Mouse (Mus musculus) brain, adult 2 months (tissue): Measurements from ENCODE around the gene Kcnj2.
A peak's percentile ranks its signal among the peaks of the same experiment; 100 is the strongest.

Source experiments
- DNase-seq: peaks from one replicate; pipeline ENCODE4 v3.0.0; 2011; ENCODE audit warnings: low read depth, low spot score

The Kcnj2 gene

DNA sequence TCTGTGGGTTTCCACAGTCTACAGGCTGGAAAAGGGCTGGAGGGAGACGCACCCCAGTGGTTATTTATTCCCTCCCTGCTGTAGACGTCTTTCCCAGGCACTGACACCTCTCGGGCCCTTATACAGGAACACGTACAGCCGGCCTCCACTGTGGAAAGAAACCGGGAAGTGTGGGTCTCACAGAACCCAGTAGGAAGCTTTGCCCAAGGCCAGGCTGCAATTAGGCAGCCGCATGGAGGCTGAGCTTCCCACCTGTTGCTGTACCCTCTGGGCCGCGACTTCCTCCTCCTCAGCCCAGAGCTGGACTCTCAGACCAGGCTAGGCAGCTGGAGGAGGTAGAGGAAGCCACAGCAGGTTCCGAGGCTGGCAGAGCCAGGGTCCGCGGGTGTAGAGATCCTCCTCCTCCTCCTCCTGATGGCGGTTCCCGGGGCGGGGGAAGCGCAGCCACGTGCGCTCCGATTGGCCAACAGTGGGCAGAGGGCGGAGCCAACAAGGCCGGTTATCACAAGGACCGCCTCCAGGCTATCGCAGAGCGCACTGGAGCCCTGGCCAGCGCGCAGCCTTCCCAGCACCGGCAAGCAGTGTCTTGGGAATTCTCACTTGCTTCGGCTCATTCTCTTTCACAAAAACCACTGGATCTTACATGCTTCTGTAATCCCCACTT lies at the start of gene Kcnj2:
Gene Kcnj2 (plus strand): TSS at position 530 of the 664 bp plus-strand sequence.
- DNase-seq, result peak; percentile 96

GRCm38 (mm10) chr11:111016206-111016605 lies 49.8 kb upstream of the Kcnj2 start:
- no peak for DNase-seq

DNA sequence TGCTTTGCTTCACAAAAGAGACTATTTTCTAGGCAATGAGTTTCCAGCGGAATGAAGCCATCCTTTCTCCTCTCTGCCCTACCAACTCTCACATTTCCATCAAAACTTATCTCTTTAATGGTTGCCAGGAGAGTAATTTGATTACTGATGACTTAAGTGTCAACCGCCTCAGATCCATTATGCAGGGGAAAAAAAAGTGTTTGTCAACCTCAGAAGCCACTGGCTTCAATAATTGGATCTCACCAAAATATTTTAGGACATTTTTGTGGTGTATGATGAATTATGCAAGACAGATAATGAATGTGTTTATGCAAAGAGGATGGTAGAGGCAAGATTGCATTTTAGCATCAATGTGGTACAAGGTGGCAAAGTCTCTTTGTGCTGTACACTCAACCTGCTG lies 45.8 kb upstream of the Kcnj2 start:
- DNase-seq, result peak; percentile 4

DNA sequence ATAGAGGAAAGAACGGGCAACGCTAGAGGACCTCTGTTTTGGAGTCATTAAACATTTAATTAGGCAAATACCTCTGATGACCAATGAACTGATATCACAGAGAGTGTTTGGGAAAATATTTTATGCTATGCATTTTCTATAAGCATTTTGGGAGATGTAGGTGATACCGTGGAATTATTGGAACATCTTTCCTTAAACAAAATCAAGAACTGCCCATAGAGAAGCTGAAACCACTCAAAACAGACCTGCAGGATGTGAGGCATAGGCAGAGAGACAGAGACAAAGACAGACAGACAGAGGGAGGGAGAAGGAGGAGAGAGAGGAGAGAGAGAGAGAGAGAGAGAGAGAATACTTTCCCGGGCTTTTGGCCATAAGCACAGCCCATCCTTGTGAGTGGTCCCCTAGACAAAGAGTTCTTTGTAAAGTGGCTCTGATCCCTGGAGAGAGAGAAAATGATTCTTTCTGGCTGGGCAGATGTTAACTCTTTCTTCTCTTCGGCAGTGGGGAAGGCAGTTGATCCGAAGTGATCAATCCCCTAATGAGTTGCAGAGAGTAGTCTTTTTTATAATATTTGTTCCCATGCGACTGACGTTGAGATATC lies 43.2 kb upstream of the Kcnj2 start:
- DNase-seq, result peak; percentile 36

GRCm38 (mm10) chr11:111042175-111042574 lies 23.8 kb upstream of the Kcnj2 start:
- DNase-seq, result peak; percentile 35

DNA sequence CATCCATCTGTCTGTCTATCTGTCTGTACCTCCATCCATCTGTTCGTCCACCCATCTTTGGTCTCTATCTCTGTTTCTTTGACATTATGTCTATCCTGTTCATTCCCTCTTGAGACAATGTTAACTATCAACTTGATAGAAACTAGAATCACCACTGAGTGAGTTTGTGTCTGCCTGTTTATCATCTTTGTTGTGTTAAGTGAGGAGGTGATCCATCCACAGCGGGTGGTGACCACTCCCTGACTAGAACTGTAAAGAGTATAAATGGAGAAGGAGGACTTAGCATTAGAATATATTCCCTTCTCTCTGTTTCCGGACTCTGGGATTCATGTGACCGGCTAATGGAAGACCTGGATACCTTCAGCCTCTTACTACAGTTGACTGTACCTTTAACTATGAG lies 22.7 kb upstream of the Kcnj2 start:
- no peak for DNase-seq

- no peak for DNase-seq
Measured at GRCm38 (mm10) chr11:111054252-111054651, 11.7 kb upstream of the Kcnj2 start.

DNA sequence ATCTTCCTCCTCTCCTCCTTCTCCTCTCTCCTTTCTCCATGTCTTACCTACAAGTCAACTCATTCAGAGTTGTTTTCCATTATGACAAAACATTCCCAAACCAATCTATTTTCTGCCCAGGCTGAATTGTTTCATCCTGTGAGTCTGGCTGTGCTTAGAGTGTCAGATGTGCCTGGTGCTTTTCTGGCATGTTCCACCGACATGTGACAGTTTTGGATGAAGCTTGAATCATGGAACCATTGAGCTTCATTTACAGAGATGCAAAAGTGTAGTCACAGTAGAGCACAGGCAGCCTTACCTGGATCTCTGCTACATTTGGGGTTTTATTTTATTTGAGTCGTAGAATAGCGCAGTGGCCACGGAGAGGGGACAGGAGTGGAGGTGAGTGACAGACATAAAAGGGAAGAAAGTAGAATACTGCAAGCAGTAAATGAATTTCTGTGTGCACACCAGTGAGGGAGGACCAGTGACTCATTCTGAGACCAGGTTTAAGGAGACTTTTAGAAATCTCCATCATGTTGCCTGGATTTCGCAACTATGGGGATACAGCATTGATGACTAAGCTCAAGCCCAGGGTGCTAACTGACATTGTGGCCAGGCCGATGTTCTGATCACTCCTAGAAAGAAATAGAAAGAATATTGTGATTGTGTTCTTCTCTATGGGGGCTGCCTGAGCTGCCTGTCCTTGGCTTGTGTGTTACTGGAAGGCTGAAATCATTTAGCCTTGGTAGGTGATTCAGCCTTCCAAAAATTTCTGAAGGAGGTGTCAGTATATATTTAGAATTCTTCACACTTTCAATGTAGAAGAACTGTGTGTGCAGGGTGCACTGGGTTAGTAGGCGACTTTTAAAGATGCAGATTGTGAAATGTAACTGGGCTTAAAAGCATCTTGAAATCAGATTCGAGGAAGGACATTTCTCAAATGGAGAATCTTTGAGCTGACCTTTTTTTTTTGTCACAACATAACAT lies 10.8 kb upstream of the Kcnj2 start:
- peak; percentile 69 for DNase-seq

DNA sequence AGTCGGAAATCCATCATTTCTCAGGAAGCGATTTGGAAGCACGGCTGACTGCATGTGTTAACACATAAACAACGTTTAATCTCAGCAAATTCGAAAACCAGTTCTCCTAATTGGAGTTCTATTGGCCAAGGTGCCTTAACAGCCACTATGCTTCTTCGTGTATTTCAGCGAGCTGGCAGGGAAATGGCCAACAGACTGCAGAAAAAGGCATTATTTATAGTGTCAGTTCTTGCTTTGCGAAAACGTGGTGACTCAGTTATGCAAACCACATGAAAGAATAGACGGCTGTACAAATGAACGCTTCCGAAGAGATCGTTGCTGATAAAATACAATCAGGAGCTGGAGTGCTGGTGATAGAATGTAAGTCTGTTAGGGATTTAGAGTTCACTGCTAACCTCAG lies 9.9 kb upstream of the Kcnj2 start:
- DNase-seq, result peak; percentile 70

DNA sequence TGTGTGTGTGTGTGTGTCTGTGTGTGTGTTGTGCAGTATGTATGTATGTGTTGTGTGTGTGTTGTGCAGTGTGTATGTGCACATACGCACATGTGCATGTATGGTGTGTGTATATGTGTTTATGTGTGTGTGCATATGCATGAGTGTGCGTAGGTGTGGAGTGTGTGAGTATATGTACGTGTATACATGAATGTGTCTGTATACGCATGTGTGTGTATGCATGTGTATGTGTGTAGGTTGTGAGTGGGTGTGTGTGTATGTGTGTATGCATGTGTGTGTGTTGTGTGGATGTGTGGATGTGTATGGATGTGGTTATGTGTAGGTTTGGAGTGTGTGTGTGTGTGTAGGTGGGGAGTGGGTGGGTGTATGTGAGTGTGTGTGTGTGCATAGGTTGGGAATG lies 8.5 kb upstream of the Kcnj2 start:
- no peak for DNase-seq

DNA sequence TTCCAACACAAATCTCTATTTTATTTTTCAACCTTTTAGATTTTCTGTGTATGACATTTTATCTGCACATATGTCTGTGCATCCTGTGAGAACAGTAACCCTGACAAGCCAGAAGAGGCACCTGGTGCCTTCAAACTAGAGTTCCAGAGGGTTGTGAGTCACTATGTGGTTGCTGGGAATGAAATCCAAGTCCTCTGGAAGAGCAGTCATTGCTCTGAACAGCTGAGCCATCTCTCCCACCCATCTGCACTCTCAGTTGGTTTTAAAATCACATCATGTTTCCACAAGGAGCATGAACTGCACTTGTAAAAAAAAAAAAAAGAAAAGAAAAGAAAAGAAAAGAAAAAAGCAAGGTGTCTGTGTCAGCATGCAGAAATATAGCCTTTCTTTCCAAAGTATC lies 6.5 kb upstream of the Kcnj2 start:
- DNase-seq, result peak; percentile 46

- DNase-seq, result no peak
Measured at GRCm38 (mm10) chr11:111060216-111060615, 5.7 kb upstream of the Kcnj2 start.

GRCm38 (mm10) chr11:111064751-111065527 lies 1.0 kb upstream of the Kcnj2 start:
- DNase-seq, result peak; percentile 85

- DNase-seq, result peak; percentile 70
Measured at GRCm38 (mm10) chr11:111066299-111066691, 331 bp downstream of the Kcnj2 start.

GRCm38 (mm10) chr11:111067787-111068186 lies 1.8 kb downstream of the Kcnj2 start:
- peak; percentile 45 for DNase-seq

- DNase-seq, result no peak
Measured at GRCm38 (mm10) chr11:111070460-111070859, 4.5 kb downstream of the Kcnj2 start.

DNA sequence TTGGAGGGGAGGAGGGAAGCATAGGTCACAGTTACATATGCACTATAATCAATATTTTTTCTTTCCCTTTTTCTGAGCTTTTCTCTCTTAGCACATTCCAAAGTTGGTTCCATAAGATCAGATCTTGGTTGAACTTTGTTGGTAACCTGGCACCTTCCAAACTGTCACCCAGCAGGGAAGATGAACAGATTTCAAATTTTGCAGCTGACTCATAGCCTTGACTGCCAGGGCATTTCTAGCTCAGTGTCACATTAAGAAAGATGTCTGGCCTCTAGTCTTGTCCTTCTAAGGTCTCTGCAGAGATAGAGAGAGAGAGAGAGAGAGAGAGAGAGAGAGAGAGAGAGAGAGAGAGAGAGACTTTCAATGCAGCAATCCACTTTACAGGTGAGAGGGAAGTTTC lies 8.2 kb downstream of the Kcnj2 start:
- no peak for DNase-seq

DNA sequence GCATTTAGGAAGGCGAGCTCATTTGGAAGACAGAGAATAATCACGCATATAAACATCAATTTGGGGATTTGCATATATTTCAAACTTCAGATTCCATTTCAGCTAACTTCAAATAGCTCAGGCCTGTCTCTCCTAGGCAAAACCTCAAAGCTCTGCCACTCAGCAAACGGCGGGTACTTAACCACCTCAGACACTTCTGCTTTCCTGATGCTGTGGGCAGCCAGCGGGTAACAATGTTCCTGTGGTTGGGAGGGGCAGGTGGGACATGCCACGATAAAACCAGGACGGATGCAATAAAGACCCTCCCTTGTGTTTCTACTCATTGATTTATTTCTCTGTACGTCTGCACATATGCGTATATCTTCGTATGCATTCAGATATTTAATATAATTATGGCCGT lies 12.1 kb downstream of the Kcnj2 start:
- no peak for DNase-seq

GRCm38 (mm10) chr11:111083009-111083408 lies 17.0 kb downstream of the Kcnj2 start:
- no peak for DNase-seq

DNA sequence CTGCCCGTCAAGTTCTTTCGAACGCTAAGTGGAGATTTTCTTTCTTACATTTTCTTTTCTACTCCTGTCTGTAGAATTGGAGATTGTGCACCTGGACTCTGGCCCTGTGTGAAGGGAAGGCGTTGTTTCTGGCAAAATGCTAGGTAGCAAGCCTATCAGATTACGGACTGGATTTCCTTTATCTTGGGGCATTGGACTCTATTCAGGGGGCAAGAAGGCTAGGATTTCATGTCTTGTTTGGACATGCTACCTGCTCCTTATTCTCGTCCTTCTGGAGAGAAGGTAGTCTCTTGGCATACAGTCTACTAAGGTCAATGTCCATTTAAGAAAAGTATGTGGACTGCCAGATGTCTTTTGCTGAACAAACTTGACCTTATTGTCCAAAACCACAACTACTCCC lies 21.0 kb downstream of the Kcnj2 start:
- DNase-seq, result no peak

GRCm38 (mm10) chr11:111088226-111088625 lies 22.3 kb downstream of the Kcnj2 start:
- no peak for DNase-seq

DNA sequence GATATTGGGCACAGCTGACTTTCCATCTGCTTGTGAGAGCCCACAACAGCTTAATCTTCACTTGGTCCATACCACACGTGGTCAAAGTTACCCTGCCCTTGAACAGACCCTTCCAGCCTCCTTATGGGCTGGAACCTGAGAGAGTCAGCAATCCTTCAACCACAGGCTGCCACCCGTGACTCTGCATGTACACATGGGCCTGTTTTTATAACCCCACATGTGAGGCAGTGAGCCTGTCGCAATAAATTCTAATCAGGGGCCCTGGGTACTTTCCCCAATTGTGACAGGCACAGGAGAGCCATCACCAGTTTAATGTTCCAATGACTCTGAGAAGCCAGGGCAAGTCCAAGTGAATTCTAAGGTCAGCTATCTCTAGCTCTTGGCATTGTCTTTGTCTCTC lies 22.8 kb downstream of the Kcnj2 start:
- DNase-seq, result no peak
